Mouse (Mus musculus) fibroblast of lung, adult 2 months (primary cell): ENCODE data around the gene Rspo4.

ENCODE experiments used
- DNase-seq: peaks from one replicate; pipeline ENCODE4 v3.0.0-alpha.2; 2011; ENCODE audit warnings: low read depth

Gene Rspo4

GRCm38 (mm10) chr2:151910919-151911500 lies 68.3 kb downstream of the Rspo4 start, which contains the start of gene Angpt4:
TSS of gene Angpt4 (plus strand) at chr2:151911210.
- no peak for DNase-seq

- DNase-seq, result no peak
Measured at GRCm38 (mm10) chr2:151911751-151912150, 69.0 kb downstream of the Rspo4 start.

- DNase-seq, result peak; percentile 68
Measured at GRCm38 (mm10) chr2:151914120-151914519, 71.4 kb downstream of the Rspo4 start.

GRCm38 (mm10) chr2:151915111-151915510 lies 72.4 kb downstream of the Rspo4 start:
- DNase-seq, result no peak

GRCm38 (mm10) chr2:151916061-151916831 lies 73.5 kb downstream of the Rspo4 start:
- DNase-seq, result peak; percentile 81

- no peak for DNase-seq
Measured at GRCm38 (mm10) chr2:151919140-151919539, 76.4 kb downstream of the Rspo4 start.

GRCm38 (mm10) chr2:151921068-151921467 lies 78.3 kb downstream of the Rspo4 start:
- no peak for DNase-seq

GRCm38 (mm10) chr2:151921596-151921995 lies 78.9 kb downstream of the Rspo4 start:
- no peak for DNase-seq
